Mouse (Mus musculus) liver, postnatal 0 days (tissue): ENCODE results near the gene Ptprf.

ENCODE experiments used
- CTCF ChIP-seq: sonication (generic); IDR thresholded peaks from 2 replicates; pipeline ENCODE4 v1.5.1; 2016; ENCODE audit warnings: antibody characterized with exemption, low read depth
- EP300 ChIP-seq: IDR thresholded peaks from 2 replicates; pipeline ENCODE4 v1.6.1; 2016; ENCODE audit warnings: antibody characterized with exemption, low read depth, mild to moderate bottlenecking

GRCm38 (mm10) chr4:118315286-118315685, 24.1 kb upstream of the Ptprf start:
- no peak for TF ChIP-seq CTCF
- TF ChIP-seq EP300: no peak
